Mouse (Mus musculus): Measurements from ENCODE around the gene Gng7. TPM values are rescaled to one million over a fixed set of nuclear protein-coding genes. Genes with fewer than 3 reads are reported as not detected.
A peak's percentile ranks its signal among the peaks of the same experiment; 100 is the strongest.

Gng7 gene
- polyA plus RNA-seq, 1 experiment, result 152 TPM

DNA sequence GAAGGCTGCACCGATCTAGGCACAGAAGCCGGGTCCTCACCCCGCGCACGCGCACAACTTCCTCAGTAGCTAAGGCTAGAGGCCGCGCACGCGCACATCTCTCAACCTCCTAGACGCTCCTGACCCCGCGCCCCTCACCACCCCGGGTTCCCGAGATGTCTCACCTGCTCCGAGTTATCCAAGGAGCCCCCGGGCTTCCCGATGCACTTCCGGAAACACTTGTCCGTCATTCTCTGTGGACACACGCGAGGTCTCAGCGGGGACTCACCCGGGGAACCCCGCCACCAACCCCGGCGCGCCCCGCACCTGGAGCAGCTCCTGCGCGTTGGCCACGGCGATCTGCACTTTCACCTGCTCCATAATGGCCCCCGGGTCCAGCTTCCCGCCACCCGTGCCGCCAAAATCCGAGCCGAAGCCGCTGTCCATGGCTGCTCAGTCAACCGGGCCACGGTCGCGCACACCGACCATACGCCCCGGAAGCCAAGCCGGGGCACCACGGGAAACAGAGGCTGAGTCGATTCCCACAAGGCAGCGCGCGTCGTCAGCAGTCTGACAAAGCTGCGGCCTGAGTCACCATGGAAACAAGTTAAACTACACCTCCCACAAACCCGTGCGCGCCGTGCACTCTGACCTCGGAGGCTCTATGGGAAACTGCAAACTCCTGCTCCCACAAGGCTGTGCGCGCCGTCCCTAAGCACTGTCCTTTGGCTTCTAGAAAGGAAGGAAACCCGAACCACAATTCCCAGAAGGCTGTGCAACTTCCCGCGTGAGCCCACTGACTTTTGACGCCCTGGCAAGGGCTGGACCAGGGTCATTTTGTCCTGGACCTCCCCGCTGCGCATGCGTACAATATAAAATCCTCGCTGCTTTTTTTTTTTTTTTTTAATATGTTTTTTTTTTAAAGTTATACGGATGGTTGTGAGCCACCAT, 114.2 kb downstream of the Gng7 start, which contains the start of gene Timm13:
Gene Timm13, minus strand, starts transcription at position 652 of the 930 bp plus-strand sequence.
- peak within 1 kb of the TSS; percentile 71 for H3K4me3 ChIP-seq (ENCODE audit: insufficient read depth, low read length)
- H3K27ac ChIP-seq (ENCODE audit: insufficient read depth, low read length), result peak within 1 kb of the TSS; percentile 43
- TF ChIP-seq POLR2A (IDR thresholded peaks at IDR 0.05; ENCODE audit: extremely low read depth, insufficient read depth, low read length) (peak; percentile 55; the same call in 1 of the 2 replicates), CTCF (IDR thresholded peaks at IDR 0.05; ENCODE audit: extremely low read depth, insufficient read depth, low read length) (no peak)
- peaks cover 6% of the 10 kb centered on the region for H3K4me1 ChIP-seq (ENCODE audit: control insufficient read depth, insufficient read depth, low read length)

DNA sequence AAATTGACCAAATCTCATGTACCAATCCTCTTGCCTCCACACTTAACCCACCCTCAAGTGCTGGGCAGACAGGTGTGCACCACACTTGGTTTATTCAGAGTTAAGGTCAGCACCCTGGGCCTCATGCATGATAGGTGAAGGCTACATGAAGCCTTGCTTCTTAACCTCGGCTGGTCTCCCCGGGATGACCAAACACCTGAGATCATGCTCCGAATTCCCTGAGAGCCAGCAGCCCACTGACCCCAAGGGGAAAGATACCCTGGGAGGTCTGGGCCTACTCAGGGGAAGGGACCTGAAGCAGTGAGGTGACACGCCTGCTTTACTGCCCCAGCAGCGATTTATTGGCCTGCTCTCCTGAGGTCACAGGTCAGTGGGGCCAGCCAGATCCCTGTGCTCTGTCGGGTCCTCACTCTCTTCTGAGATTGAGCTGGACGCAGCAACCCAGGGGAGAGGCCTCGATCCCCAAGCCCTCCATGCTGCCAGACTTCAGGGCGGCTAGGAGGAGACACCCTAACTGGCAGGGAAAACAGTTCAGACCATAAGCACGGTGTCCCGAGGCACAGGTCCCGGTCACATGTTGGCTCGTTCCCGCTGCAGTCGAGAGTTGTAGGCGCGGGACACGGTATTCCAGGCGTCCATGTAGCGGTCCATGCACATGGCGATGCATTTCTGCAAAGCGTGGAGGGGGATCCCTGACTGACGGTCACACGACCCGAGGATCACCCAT, 115.0 kb downstream of the Gng7 start:
- Histone ChIP-seq H3K4me1 (ENCODE audit: control insufficient read depth, insufficient read depth, low read length) (peaks cover 6% of the 10 kb centered on the region), H3K27ac (ENCODE audit: insufficient read depth, low read length) (no peak overlapping the region), H3K4me3 (ENCODE audit: insufficient read depth, low read length) (peak overlapping the region; percentile 71)
- no peak for TF ChIP-seq POLR2A (IDR thresholded peaks at IDR 0.05; ENCODE audit: extremely low read depth, insufficient read depth, low read length)

DNA sequence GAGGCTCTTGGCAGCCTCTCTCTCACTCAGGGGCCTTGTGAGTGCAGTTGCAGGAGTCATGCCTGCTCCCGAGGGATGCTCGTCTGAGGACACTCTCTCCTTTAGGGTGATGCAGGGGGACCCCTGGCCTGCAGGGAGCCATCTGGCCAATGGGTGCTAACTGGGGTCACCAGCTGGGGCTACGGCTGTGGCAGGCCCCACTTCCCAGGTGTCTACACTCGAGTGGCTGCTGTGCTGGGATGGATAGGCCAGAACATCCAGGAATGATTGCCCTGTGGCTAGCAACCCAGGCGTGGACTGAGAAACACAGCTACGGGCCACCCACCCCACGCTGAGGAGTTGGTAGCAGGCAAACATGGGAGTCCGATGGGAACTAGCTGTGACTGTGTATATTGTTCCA, 115.7 kb downstream of the Gng7 start:
- Histone ChIP-seq H3K4me1 (ENCODE audit: control insufficient read depth, insufficient read depth, low read length) (peaks cover 6% of the 10 kb centered on the region), H3K27ac (ENCODE audit: insufficient read depth, low read length) (no peak overlapping the region), H3K4me3 (ENCODE audit: insufficient read depth, low read length) (peak overlapping the region; percentile 71; the same call in 1 of the 2 replicates)
- no peak for TF ChIP-seq CTCF (IDR thresholded peaks at IDR 0.05; ENCODE audit: extremely low read depth, insufficient read depth, low read length)
- no peak for TF ChIP-seq POLR2A (IDR thresholded peaks at IDR 0.05; ENCODE audit: extremely low read depth, insufficient read depth, low read length)

Other genes starting within 250 kb of the Gng7 start
- 38.9 and 46.1 TPM in 2 replicates for gene Sf3a2, start 216.7 kb downstream of the Gng7 start, polyA plus RNA-seq (2012; rRNA removed)
- gene Plekhj1, start 216.3 kb downstream of the Gng7 start, polyA plus RNA-seq (2012; rRNA removed), result 59.5 and 62.6 TPM in 2 replicates
- gene Amh, start 209.7 kb downstream of the Gng7 start, polyA plus RNA-seq (2012; rRNA removed), result 1.6 and 2.3 TPM in 2 replicates
- gene Jsrp1, start 201.4 kb downstream of the Gng7 start, polyA plus RNA-seq (2012; rRNA removed), result 4.7 and 5.0 TPM in 2 replicates
- gene Oaz1, start 188.3 kb downstream of the Gng7 start, polyA plus RNA-seq (2012; rRNA removed), result 643 and 729 TPM in 2 replicates
- gene Lingo3, start 170.9 kb downstream of the Gng7 start, polyA plus RNA-seq (2012; rRNA removed), result 24.8 and 29.4 TPM in 2 replicates
- gene Lsm7, start 159.7 kb downstream of the Gng7 start, polyA plus RNA-seq (2012; rRNA removed), result 223 and 238 TPM in 2 replicates
- 94.2 and 96.5 TPM in 2 replicates for gene Sppl2b, start 159.7 kb downstream of the Gng7 start, polyA plus RNA-seq (2012; rRNA removed)
- 0.21 and 0.40 TPM in 2 replicates for gene Tmprss9, start 143.1 kb downstream of the Gng7 start, polyA plus RNA-seq (2012; rRNA removed)
- gene Timm13, start 114.0 kb downstream of the Gng7 start, polyA plus RNA-seq (2012; rRNA removed), result 207 and 219 TPM in 2 replicates
- gene Lmnb2, start 96.7 kb downstream of the Gng7 start, polyA plus RNA-seq (2012; rRNA removed), result 23.6 and 24.5 TPM in 2 replicates
- gene Gadd45b, start 84.9 kb downstream of the Gng7 start, polyA plus RNA-seq (2012; rRNA removed), result 23.9 and 25.6 TPM in 2 replicates
- 83.8 and 85.3 TPM in 2 replicates for gene Diras1, start 10.7 kb upstream of the Gng7 start, polyA plus RNA-seq (2012; rRNA removed)
- 72.8 and 73.0 TPM in 2 replicates for gene Slc39a3, start 22.5 kb upstream of the Gng7 start, polyA plus RNA-seq (2012; rRNA removed)
- gene Sgta, start 45.2 kb upstream of the Gng7 start, polyA plus RNA-seq (2012; rRNA removed), result 222 and 228 TPM in 2 replicates
- gene Thop1, start 55.1 kb upstream of the Gng7 start, polyA plus RNA-seq (2012; rRNA removed), result 66.2 and 68.5 TPM in 2 replicates
- 0.42 TPM in 2 replicates for gene Creb3l3, start 83.9 kb upstream of the Gng7 start, polyA plus RNA-seq (2012; rRNA removed)
- 192 and 201 TPM in 2 replicates for gene Map2k2, start 91.0 kb upstream of the Gng7 start, polyA plus RNA-seq (2012; rRNA removed)
- gene Zbtb7a, start 120.3 kb upstream of the Gng7 start, polyA plus RNA-seq (2012; rRNA removed), result 46.9 and 49.9 TPM in 2 replicates
- 21.3 and 22.5 TPM in 2 replicates for gene Pias4, start 153.0 kb upstream of the Gng7 start, polyA plus RNA-seq (2012; rRNA removed)
- 1,040 and 1,088 TPM in 2 replicates for gene Eef2, start 161.7 kb upstream of the Gng7 start, polyA plus RNA-seq (2012; rRNA removed)
- gene Dapk3, start 168.1 kb upstream of the Gng7 start, polyA plus RNA-seq (2012; rRNA removed), result 71.2 and 77.1 TPM in 2 replicates
- not detected in 2 replicates for gene 4930442H23Rik, start 168.9 kb upstream of the Gng7 start, polyA plus RNA-seq (2012; rRNA removed)
- 0.13 and 0.19 TPM in 2 replicates for gene Nmrk2, start 187.1 kb upstream of the Gng7 start, polyA plus RNA-seq (2012; rRNA removed)
- gene Atcay, start 215.9 kb upstream of the Gng7 start, polyA plus RNA-seq (2012; rRNA removed), result 166 and 169 TPM in 2 replicates
- 93.1 and 105 TPM in 2 replicates for gene Zfr2, start 218.2 kb upstream of the Gng7 start, polyA plus RNA-seq (2012; rRNA removed)
- 475 and 540 TPM in 2 replicates for gene Matk, start 238.0 kb upstream of the Gng7 start, polyA plus RNA-seq (2012; rRNA removed)

Measured in cortical plate, adult 2 months (tissue).